Mouse (Mus musculus) T-cell, adult 2 months (primary cell): ENCODE measurements around the gene Fyb.
A peak's percentile ranks its signal among the peaks of the same experiment; 100 is the strongest.

Source experiments
- DNase-seq: peaks from one replicate; pipeline ENCODE4 v3.0.0; 2022; ENCODE audit warnings: low spot score

Gene Fyb

DNA sequence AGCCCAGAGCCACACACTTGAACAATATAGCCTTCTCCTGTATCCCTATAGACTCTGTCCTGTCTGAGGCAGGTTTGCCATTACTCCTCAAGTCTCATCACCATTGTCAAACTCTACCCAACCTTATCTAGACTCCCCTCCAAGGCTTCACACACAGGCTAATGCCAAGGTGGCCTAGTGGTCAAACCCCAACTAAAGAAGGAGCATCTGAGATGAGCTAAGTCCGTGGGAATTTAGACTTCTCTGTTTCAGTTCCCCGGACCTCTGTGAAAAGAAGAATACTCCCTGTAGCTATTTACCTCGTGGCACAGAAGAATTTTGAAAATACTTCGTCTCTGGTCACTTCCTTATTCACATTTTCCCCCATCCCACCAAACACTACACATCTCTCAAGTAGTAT is 39.5 kb downstream of the Fyb start:
- DNase-seq = no peak

DNA sequence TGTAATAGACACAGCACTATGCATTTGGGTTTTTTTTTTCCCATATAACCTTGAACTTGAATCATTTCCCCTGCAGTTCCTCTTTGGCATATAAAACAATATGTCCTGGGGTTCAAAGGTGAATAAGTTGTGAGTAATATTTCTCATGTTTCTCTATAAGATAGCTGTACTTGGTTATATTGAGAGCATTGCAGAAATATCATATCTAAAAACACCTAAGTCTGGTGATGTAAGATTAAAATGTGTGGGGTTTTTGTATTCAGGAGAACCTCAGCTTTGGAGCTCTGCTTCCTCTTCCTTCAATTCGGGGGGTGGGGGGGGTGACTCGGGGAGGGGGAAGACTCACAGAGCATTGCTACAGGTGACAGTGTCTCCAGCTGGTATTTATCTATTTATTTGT is 40.0 kb downstream of the Fyb start:
- no peak for DNase-seq

DNA sequence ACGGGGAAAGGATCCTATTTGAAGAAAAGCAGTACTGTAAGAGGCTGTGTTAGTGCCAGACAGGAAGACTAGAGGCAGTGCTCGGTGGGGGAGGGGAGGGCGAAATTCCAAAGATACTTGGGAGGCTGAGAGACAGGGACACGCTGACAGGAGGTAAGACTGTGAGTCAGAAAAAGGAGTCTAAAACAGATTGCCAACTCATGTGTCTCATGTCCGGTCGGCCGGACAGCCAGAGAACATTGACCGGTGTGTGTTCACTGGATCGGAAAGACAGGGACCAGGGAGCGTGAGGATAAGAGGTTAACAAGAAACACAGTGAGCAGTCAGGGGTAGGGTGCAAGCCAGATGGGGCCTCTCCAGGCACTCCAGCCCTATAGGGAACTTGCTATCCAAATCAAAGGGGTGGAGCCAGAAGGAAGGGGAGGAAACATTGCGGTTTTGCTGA is 42.3 kb downstream of the Fyb start:
- no peak for DNase-seq

DNA sequence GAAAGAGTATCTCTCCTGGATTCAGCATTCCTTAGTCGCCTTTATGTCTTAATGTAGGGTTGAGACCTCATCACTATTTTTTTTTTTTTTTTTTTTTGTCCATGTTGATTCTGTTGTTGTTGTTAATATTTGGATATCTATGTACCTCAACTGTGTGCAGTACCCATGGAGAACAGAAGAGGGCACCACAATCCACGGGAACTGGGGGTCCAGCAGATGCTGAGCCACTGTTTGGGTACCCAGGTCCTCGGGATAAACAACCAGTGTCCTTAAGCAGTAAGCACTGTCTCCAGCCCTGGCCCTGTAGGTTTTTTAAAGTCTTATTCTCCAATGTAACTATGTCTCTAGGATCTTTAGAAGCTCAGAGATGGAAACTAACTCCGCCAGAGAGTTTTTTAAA is 43.2 kb downstream of the Fyb start:
- no peak for DNase-seq

DNA sequence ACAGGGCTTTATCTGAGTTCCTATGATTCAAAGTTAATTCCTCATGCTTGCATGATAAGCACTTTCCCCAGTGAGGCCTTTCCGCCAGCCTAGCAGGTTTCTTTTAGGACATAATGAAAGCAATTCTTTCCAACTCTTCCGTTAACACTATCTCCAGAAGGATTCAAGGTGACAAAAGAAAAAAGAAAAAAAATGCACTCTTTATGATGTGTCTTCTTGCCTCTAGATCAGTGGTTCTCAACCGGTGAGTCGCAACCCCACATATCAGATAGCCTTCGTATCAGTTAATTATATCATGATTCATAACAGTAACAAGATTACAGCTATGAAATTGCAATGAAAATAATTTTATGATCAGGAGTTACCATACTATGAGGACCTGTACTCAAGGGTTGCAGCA is 45.3 kb downstream of the Fyb start:
- no peak for DNase-seq

DNA sequence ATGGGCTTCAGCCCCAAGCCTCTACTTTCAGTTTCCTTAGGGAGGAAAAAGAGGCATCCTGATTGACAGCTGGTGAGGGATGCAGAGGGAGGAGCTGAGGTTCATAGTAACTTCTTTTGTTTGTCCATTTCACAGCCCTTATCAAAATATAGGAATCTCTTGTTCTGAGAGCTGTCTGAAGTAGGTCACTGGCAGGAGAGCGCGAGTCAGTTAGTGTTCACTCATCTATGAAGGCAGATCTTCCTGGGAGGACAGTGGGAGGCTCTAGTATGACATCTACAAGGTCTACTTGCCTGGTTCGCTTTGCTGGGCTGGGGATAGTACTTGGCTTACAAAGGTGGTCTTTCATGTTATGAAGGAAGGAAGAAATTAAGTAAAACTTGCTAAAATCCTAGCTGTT is 46.0 kb downstream of the Fyb start:
- no peak for DNase-seq

DNA sequence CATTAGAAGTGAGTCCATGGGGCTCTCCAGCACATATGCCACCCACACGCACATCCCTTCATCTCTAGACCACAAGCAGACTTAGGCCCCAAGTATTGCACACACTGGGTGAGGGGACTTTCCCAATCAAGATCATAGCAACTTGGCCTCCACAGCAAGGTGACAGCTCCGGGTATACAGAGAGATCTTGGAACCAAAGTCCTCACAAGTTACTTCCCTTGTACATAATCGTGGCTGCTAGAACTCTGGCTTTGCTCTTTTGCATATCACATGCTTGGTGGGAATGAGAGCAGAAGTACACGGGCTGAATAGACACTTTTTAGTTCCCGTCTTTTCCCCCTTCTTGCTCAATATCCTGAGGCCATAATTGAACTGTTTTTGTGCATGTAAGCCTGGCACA is 46.4 kb downstream of the Fyb start:
- DNase-seq = peak; percentile 81

DNA sequence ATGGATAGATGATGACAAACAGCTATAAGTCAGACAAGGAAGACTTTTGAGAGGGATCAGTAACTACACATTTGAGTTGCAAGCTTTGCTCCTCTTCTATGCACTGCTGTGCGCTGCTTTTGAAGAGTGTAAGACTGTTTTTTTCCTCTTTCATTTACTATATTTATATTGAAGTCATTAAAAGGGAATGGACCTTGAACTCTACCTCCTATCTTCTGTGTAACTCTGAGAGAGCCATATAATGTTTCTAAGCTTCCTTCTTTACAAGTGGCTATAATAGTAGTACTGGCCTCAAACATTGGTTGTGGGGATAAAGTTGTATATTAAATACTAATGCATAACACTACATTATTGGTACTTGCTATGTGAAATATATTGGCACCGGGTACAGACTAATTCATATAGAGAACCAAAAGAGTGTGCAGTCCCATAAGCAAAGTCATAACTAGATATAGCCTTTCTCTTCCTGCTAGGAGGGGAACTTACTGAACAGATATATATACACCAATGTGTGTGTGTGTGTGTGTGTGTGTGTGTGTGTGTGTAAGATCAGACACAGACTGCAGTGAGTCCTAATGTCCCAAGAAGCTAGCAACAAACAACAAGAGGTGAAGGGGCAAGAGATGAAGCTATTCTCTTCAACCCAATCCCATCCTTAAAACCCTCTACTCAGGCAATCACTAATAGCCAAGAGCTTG is 47.7 kb downstream of the Fyb start:
- DNase-seq = no peak

DNA sequence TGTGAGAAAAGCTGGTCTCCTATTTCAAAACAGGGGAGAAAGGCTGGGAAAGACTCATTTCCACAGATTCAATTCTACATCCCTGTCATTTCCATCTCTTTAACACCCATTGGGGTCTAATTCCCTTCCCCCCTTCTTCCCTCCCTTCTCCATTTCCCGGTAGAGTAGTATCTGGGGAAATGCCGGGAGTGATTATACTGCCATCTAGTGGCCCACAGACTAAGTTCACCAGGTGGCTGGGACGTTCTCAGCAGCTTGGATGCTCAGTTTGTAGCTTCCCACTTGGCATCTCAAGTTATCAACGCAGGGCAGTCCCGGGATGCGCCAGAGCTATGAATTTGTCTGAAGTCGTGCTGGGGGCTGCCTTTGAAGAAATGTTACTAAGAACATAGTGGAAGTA is 48.2 kb downstream of the Fyb start:
- peak; percentile 49 for DNase-seq

DNA sequence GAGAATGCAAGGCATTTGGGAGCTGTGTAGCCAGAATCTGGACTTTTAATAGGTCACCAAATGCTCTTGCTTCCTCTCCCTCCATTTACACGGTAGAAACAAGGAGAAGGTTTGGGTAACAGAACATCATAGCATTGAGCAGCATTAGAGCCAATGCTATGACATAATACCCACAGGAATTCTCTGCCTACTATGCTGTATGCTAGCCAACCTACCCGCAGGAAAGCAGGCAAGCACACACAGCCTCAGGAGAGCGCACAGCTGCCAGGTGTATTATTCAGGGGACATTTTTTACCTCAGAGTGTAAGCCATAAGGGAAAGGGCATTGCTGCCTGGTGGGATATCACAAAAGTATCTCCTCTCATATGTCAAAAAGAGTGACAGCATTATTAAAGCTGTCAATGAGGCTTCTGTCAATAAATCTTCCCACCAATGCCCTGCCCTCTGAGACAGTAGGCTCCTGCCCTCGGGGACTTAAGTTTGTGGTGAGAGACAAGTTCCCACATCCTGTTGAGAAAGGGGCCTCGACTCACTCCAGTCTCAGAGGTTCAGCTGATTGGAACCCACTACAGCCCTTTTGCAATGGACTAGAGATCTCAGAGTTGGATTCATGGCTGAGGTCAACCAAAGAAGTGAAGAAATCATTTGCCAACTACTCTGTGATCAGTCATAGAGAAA is 51.8 kb downstream of the Fyb start:
- DNase-seq = peak; percentile 80

DNA sequence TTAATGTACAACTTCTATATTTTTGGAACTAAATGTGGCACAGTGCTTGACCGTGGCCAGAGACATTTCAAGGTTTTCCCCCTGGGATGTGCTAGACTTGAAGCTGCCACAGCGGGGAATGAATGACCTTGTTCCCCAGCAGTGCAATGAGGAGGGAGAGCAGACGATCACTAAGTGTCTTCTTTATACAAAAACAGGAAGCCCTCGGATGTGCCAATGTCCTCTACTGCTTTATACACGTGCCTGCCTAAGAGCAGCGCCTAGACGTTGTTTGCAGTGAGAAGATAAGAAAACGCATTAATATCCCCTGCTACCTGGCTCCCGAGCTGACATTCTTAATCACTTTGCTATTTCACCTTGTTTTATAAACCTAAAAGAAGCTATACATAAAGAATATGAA is 55.3 kb downstream of the Fyb start:
- DNase-seq = peak; percentile 70

DNA sequence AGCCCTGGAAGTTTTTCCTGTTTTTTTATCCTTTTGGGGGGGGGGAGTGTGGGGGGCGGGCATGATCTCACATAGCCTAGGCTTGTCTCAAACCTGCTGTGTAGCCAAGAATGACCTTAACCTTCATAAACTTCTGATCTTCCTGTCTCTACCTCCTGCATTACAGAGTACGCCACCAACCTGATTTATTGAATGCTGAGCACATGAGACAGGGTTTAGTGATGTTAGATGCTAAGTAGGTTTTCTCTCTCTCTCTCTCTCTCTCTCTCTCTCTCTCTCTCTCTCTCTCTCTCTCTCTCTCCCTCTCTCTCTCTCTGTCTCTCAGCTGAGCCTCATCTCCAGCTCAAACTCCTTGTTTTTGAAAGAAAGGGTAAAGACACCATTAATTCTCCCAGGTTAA is 56.0 kb downstream of the Fyb start:
- no peak for DNase-seq

DNA sequence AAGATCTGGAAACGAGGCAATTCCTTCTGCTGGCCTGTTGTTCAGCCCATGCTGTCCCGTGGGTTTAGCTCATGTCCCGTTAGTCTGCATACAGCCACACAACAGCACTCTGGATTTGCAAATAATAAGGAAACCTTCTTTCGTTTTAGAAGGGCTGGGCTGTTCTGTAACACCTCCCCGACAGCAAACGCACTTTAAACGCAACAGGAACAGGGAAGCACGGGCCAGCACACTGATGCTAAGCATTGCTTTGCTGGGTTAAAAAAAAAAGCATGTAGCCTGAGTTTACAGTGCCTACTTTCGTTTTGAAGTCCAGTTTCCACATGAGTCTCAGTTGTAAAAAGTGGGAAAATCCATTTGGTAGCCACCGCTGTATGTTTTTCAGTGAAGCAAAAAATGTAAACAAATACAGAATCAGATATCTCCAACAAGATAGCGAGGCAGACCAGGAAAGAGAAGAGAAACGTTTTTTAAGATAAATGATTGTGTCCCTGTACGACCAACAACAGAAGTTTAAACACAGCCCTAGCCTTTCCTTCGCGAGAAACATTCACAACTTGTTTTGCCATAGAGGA is 56.6 kb downstream of the Fyb start:
- peak; percentile 61 for DNase-seq

DNA sequence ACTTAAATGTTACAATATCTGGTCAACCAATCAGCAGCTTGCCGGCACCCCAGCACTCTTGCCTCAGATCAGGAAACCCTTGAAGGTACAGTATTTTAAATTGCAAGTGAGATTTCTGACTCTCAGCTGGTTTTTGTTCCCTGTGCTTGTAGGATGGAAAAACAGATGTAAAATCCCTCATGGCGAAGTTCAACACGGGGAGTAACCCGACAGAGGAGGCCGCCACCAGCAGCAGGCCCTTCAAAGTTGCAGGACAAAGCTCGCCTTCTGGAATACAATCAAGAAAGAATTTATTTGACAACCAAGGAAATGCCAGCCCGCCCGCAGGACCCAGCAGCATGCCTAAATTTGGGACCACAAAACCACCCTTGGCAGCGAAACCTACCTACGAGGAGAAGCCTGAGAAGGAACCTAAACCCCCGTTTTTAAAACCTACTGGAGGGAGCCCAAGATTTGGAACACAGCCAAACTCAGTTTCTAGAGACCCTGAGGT is 57.2 kb downstream of the Fyb start:
- peak; percentile 70 for DNase-seq

DNA sequence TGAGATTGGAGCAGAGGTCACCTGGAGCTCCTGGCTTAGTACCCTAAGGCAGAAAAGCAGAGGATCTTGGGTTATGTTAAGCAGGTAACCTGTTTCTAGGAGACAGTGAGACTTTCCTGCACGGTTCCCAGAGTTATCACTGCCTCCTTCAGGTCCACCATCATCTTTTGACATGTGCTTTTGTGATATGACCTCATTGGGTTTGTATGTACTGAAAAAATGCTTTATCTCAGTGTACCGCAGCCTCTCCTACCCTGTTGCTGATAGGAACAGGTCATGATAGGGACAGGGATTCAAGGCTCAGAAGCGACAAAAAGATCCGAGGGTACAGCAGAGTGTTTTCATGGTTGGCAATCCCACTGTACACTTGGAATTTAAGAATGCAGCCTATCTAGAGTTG is 62.0 kb downstream of the Fyb start:
- no peak for DNase-seq

DNA sequence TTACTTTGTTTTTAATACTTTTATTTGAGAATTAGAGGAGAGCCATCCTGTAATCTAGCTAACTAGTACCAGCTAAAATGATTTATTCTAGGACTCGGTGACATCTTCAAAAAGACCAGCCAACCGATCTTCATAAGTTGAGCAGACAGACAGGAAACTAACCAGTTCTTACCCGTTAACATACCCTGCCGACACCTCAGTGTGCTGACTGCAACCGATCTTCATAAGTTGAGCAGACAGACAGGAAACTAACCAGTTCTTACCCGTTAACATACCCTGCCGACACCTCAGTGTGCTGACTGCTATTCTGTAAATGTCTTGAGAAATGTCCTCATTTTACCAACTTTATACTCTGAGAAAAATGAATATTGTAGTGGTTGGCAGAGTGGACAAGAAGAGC is 63.7 kb downstream of the Fyb start:
- peak; percentile 73 for DNase-seq

DNA sequence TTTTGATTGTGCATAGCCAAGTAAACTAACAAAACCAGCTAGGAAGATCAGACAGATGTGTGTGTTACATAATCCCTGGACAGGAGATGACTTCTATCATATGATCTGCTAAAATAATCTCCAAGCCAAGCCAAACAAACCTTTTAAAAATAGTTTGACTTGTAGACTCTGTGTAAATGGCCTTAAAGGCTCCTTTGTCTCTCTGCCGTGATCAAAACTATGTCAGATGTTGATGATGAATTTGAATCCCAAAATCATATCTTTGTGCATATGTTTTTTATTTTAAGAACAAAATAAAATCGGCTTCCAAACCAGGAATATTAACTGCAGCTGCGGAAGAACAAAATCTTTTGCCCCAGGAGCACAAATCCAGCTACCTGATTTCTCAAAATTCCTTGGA is 64.9 kb downstream of the Fyb start:
- DNase-seq = no peak

DNA sequence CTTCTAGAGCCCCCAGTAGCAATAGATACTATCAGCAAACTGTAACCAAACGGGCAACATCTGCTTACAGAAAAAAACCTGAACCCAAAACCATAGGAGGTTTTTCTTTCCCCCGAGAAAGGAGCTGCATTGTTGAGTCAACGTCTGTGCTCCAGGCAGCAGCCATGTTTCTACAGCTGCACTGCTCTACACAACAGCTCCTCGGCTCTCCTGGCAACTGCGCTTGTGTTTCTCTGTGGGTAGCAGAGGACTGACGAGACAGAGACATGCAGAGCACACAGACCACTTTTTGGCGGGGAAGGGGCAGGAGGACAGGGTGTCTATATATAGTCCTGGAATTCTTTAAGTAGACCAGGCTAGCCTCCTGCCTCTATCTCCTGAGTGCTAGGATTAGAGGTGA is 65.5 kb downstream of the Fyb start:
- peak; percentile 45 for DNase-seq

DNA sequence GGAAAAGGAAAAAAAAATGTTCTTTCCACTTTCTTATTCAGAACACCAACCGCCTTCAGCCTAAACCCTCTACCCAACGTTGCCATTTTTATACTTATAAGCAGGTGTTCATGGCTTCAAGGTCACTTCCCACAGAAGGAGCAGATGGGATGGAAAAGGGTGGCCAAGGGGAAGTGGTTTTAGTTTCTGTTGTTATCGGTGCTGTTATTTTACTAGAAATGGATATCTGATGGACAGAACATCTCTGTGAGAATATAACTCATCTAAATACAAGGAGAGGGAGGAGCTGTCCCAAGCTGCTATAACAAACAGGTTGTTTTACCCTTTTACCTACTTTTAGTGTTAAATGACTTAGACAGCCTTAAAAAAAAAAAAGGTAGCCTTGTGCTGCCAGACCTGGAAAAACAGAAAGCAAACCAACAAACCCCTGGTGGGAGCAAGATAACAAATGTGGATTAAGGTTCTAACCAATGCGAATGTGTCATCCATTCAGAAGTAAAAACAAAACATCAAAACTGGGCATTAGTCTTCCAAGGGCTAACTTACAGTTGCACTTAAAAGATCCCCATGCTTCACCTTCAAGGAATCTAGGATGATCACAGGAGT is 68.3 kb downstream of the Fyb start:
- peak; percentile 1 for DNase-seq

DNA sequence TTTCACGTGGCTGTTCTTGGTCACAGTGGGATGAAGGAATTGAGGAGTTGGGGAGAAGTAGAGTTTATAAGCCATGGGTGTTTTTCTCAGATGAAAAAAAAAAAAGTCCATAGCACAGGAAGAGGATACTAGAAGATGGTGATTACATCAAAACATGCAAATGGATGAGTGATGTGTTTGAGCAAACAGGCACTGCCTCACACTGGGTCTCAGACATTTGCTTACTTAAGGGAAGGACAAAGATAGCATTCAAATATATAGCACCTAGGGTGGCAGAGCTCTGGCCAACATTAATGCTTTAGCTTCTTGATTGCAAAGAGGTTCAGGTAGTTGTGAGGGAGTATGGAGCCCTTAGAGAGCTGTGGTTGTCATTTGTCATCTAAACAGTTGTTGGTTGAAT is 68.9 kb downstream of the Fyb start:
- peak; percentile 52 for DNase-seq

DNA sequence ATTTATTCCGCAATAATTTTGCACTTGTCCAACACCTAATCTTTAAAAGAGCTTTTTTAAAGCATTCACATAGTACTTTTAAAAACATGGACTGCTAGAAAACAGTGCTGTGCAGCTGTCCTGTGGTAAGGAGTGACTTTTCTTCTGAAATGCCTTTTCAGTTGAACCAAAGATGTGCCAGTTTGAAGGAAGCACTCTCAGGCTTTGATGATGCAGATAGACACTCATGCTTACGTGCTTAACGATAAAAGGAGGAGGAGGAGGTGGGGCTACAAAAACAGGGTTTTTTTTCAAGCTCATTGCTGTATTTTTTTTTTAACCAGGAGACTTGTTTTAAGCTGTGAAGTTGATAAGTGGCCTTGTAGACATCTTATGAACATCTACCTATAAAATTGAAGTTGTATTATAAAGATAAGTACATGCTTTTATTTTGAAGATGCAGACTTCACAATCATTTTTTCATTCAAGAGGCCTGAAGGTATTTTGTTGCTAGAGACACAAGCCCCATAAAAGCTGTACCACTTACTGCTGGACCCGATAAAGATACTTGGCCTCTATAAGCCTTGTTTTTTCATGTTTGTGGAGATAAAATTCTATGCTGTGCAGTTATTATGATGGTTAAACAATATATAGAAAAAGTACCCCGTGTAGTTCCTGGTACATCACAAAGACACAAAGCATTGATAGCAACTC is 70.1 kb downstream of the Fyb start:
- peak; percentile 89 for DNase-seq

DNA sequence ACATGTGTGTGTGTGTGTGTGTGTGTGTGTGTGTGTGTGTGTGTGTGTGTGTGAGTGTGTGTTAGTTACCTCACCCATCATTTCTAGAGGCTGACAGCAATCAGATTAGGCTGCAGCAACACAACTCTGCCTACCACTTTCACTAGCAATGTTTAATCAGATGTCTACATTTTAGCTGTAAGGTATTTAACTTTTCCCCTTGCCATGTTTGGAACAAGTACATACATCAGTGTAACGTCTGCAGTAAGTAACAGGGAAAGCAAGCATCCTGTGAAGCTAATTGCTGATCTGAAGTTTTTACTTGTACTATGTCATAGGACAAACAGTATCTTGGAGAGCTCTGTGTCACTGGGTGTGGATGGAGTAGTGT is 70.6 kb downstream of the Fyb start:
- DNase-seq = peak; percentile 18

DNA sequence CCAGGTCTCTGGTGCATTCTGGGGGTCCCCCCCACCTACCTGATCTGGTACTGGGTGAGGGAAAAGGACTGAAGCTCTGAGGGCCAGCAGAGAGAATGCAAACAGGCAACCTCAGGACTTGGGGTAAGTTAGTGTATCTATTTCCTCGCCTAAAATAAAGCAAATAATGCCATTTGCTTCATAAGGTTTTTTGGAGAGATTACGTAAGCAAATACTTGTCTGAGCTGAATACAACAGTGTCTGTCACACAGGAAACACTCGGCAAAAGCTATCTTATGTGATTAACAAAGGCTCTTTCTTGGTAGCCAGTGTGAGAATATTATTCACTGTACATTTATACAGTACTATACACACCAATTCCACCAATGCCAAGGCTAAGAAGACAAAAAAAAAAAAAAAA is 76.0 kb downstream of the Fyb start:
- peak; percentile 0 for DNase-seq
